Mouse (Mus musculus) kidney, adult 2 months (tissue): Measurements from ENCODE around the gene Mindy4. TPM values are rescaled to one million over a fixed set of nuclear protein-coding genes. Genes with fewer than 3 reads are reported as not detected.

Experiments
- DNase-seq: peaks from one replicate; pipeline ENCODE4 v3.0.0; 2021
- H3K27ac ChIP-seq: fragments of 200-500 bp; 2 replicates; pipeline ENCODE4 v1.5.1; 2012; ENCODE audit warnings: low read depth, low read length, control low read depth, inconsistent platforms; ENCODE audit not compliant: insufficient read depth
- H3K27me3 ChIP-seq: fragments of 200-500 bp; replicated peaks from 2 replicates; pipeline ENCODE4 v1.6.1; 2012; ENCODE audit warnings: mild to moderate bottlenecking, moderate library complexity, low read length, inconsistent platforms; ENCODE audit not compliant: control insufficient read depth, insufficient read depth
- H3K36me3 ChIP-seq: fragments of 200-500 bp; 2 replicates; pipeline ENCODE4 v1.6.1; 2012; ENCODE audit warnings: mild to moderate bottlenecking, moderate library complexity, low read length, inconsistent platforms; ENCODE audit not compliant: control insufficient read depth, insufficient read depth
- H3K4me1 ChIP-seq: fragments of 200-500 bp; 2 replicates; pipeline ENCODE4 v1.6.1; 2011; ENCODE audit warnings: low read length; ENCODE audit not compliant: control insufficient read depth, insufficient read depth
- H3K4me3 ChIP-seq: fragments of 200-500 bp; 2 replicates; pipeline ENCODE4 v1.5.1; 2011; ENCODE audit warnings: mild to moderate bottlenecking, low read depth, low read length, control low read depth; ENCODE audit not compliant: insufficient read depth
- CTCF ChIP-seq: fragments of 200-500 bp; conservative IDR thresholded peaks from 2 replicates; pipeline ENCODE4 v1.5.1; 2011; ENCODE audit warnings: low read depth, mild to moderate bottlenecking, control low read depth, low read length, moderate library complexity, mixed read lengths; ENCODE audit not compliant: insufficient read depth, insufficient read length
- POLR2A ChIP-seq: fragments of 200-500 bp; IDR thresholded peaks from one replicate; pipeline ENCODE4 v1.6.1; 2011; ENCODE audit warnings: low read depth, low read length, control low read depth
- WGBS: fragments of 180-500 bp; shearing (Covaris S2); methylation state at CpG from one replicate; pipeline ENCODE4 v1.1.7; 2018; 5-methylcytosine and 5-hydroxymethylcytosine counted together
- polyA plus RNA-seq: library from polyadenylated mRNA; depleted of rRNA; stranded (reverse); fragments of >200 nt; gene quantifications from 2 replicates; pipeline ENCODE4 v1.2.3, GENCODE M21; 2012

Mindy4 gene
- polyA plus RNA-seq, 1 experiment = 14.6 TPM

DNA sequence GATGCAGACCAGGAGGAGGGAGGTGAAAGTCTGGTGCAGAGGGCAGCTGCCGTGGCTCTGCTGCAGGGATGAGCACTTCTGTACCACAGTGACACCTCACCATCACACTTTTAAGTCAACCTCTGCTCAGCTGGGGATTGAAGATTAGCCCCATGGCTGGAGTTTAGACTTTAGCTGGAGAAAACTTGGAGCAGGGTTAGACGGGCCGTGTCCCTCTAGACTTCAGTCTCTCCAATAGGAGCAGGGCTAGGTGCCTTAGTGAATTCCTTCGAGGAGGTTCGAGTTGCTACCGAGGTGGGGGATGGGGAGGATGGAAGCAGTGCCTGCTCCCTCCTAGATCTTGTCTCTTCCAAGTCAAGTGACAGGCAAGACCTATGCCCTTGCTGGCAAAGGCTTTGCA, 134.9 kb downstream of the Mindy4 start:
- Histone ChIP-seq H3K4me3 (peak overlapping the region; percentile 52), H3K27ac (peak overlapping the region; percentile 88), H3K4me1 (peaks cover 2% of the 10 kb centered on the region; the same call in 1 of the 2 replicates), H3K27me3 (no peaks in the 10 kb centered on the region), H3K36me3 (no peaks in the 10 kb centered on the region)
- TF ChIP-seq POLR2A (peak; percentile 93), CTCF (no peak)
- peak; percentile 96 for DNase-seq
- 34% methylated on average over 6 of the region's 6 CpGs for WGBS

DNA sequence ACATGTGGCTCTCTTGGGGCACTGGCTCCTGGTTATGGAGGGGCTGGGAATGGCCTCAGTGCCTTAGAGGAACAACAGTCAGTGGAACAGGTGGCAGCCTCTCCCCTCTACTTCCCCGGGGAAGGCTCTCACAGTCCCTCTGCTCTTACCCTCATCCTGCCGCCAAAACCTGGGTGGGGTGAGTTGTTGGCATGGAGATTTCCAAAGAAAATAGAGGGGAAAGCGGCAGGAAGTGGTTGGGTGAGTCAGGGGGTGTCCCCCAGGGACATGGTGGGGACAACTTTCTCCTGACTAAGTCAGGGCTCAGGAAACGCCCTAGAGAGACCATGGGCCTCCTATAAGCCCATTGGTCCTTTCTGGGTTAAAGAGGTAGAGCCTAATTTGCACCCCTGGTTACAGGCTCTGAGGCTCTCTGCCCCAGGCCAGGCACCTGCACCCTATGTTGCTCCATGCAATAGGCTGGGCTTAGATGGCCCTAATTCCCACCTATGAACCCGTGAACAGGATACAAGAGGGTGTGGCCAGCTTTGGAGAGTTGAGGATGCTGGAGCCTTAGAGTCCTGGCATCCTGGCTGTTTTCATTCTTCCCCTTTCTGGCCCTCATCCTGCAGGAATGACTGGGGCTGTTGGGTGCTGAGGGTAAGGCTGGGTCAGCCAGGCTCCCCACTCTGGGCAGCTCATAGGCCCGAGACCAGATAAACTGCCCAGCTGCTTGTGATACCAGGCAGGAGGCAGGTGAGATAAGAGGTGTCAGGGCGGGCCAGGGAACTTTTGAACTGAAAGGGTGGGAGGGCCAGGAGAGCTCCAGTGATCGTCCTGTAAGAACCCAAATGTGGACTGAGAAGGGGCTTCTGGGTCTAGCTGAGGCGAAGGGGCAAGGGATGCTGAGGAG, 136.0 kb downstream of the Mindy4 start:
- Histone ChIP-seq H3K4me3 (peak overlapping the region; percentile 48), H3K27ac (peak overlapping the region; percentile 75), H3K27me3 (no peaks in the 10 kb centered on the region), H3K4me1 (peaks cover 5% of the 10 kb centered on the region; the same call in 1 of the 2 replicates), H3K36me3 (no peaks in the 10 kb centered on the region)
- WGBS = 61% methylated on average over 9 of the region's 9 CpGs
- no peak for DNase-seq
- TF ChIP-seq CTCF = no peak
- no peak for TF ChIP-seq POLR2A

DNA sequence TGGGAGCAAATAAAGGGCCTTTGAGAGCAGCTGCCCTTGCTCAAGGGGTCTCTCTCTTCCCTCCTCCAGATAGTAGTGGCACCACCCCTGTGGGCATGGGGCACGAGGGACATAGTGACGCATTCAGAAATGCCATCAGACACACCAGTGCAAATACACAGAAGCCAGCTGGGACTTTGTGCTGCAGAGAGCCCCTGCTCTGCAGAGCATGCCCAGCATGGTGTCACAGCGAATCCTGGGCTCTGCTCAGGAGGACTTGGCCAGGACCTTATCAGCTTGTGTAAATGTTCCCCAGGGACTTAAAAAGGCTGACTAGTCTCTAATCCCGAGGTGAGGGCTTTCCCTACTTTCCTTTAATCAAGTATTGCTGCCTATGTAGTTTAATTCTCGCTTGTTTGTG, 138.5 kb downstream of the Mindy4 start:
- TF ChIP-seq POLR2A (no peak), CTCF (no peak)
- WGBS = 45% methylated on average over 5 of the region's 5 CpGs
- H3K4me3 ChIP-seq = no peak overlapping the region
- no peak overlapping the region for H3K27ac ChIP-seq
- DNase-seq = no peak
- H3K36me3 ChIP-seq = peaks cover 2% of the 10 kb centered on the region; the same call in 1 of the 2 replicates
- H3K27me3 ChIP-seq = no peaks in the 10 kb centered on the region
- H3K4me1 ChIP-seq = peaks cover 3% of the 10 kb centered on the region; the same call in 1 of the 2 replicates

DNA sequence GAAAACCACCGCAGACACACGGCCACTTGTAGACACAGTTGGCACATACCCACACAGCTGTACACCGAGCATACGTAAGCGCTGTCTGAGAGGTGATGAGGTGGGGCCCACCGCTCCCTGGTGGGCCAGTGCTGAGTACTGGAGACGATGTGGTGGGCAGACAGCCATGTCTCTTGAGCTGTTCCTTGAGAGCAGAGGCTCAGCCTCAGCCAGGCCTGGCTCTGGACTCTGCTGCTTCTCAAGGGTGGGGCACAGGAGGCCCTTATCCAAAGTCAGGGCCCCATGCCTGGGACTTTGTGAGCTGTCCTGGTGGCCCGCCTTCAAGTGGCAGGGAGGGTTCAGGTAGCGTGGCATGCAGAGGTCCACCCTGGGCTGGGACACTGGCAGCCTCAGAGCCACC, 139.1 kb downstream of the Mindy4 start:
- H3K4me1 ChIP-seq = peaks cover 3% of the 10 kb centered on the region; the same call in 1 of the 2 replicates
- no peaks in the 10 kb centered on the region for H3K27me3 ChIP-seq
- DNase-seq = no peak
- peaks cover 2% of the 10 kb centered on the region; the same call in 1 of the 2 replicates for H3K36me3 ChIP-seq
- TF ChIP-seq POLR2A = no peak
- TF ChIP-seq CTCF = no peak
- no peak overlapping the region for H3K27ac ChIP-seq
- H3K4me3 ChIP-seq = no peak overlapping the region
- WGBS = 69% methylated on average over 9 of the region's 9 CpGs

DNA sequence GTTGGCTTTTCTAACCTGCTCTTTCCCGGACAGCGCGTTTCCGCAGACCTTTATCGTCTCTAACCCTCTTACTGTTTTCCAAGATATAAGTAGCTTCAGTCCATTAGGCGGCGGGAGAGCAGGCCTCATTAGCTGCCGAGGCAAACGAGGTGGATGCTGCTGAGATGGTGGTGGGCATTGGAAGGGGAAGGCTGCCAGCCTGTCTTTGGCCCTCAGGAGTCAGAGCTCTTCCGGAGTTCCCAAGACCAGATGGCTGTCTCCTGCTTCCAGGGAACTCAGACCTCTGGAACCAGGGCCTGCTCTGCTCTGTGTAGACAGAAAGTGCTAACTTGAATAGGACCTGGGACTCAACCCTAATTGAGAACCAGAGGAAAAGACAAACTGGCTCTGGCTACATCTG, 140.3 kb downstream of the Mindy4 start:
- H3K27ac ChIP-seq = no peak overlapping the region
- H3K27me3 ChIP-seq = no peaks in the 10 kb centered on the region
- WGBS = 83% methylated on average over 10 of the region's 10 CpGs
- DNase-seq = no peak
- H3K4me3 ChIP-seq = no peak overlapping the region
- TF ChIP-seq CTCF = no peak
- TF ChIP-seq POLR2A = no peak
- peaks cover 2% of the 10 kb centered on the region; the same call in 1 of the 2 replicates for H3K36me3 ChIP-seq
- peaks cover 3% of the 10 kb centered on the region; the same call in 1 of the 2 replicates for H3K4me1 ChIP-seq

DNA sequence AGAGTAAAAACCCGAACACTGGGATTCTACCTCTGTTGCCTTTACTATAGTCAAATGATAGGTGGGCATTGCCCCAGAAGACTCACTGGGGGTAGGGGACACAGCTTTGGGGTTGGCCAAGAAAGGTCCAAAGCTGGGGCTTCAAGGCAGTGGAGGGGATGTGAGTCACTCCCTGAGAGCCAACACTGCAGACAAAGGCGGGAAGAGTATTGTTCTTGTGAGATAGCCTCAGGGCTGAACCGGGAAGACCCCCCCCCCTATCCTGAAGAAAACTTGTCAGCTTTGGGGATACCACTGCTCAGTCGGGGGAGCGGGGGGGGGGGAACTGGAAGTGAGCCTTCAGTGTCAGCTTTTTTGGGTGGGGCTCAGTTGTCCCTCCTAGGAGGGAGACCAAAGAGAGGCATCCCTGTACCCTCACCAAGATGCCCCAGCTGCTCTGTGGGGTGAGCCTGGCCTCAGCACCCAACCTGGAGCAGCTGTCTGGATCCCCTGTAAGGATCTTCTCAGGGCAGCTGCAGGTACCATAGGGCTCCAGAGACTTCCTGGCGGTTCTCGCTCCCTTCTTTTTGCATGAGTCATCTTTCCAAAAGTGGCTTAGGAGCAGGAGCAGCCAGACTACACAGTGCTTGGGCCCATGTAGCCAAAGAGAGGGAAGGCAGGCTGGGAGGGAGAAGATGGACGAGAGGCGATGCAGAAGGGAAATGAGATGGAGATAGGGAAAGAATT, 141.3 kb downstream of the Mindy4 start:
- H3K4me1 ChIP-seq = peaks cover 3% of the 10 kb centered on the region; the same call in 1 of the 2 replicates
- no peak for DNase-seq
- no peaks in the 10 kb centered on the region for H3K27me3 ChIP-seq
- WGBS = 80% methylated on average over 9 of the region's 9 CpGs
- peaks cover 2% of the 10 kb centered on the region; the same call in 1 of the 2 replicates for H3K36me3 ChIP-seq
- no peak overlapping the region for H3K27ac ChIP-seq
- no peak overlapping the region for H3K4me3 ChIP-seq
- no peak for TF ChIP-seq POLR2A

DNA sequence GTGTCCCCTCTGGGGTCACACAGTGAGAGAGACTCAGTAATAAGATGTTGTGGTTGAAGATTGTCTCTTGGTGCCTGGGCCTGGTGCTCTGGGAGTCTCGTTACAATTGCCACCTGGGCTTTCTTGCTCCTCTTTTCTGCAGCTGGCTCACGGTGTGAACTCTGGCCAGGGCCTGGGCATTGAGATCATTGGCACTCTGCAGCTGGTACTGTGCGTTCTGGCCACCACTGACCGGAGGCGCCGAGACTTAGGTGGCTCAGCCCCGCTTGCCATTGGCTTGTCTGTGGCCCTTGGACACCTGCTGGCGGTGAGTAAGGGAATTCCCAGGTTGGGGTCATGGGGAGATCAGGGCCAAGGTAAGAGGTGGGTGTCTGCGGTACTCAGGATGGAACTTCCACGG, 142.1 kb downstream of the Mindy4 start:
- Histone ChIP-seq H3K27me3 (no peaks in the 10 kb centered on the region), H3K4me1 (peaks cover 3% of the 10 kb centered on the region; the same call in 1 of the 2 replicates), H3K27ac (no peak overlapping the region), H3K36me3 (peaks cover 2% of the 10 kb centered on the region; the same call in 1 of the 2 replicates), H3K4me3 (no peak overlapping the region)
- DNase-seq = peak; percentile 29
- TF ChIP-seq POLR2A = no peak
- no peak for TF ChIP-seq CTCF
- WGBS = 54% methylated on average over 10 of the region's 10 CpGs
